9 mouse cellular contexts compared by ENCODE assay signal in genomic region chr7:117739706-117740105, GRCm38 (mm10).
DNase-seq lines count a peak whose midpoint lies in the region.
"Had no signal": no experiment of that assay in that cellular context is flagged by ENCODE, and none has a peak within 500 bp of the region (broad histone marks: within the 10 kb centered on the region; RNA-seq: fewer than 3 reads in every experiment).

No protein-coding gene starts in this region.

- peak; percentile 9 for DNase-seq in gastrocnemius, postnatal 25 days
- no peak for DNase-seq in gastrocnemius, postnatal 10 days
- DNase-seq in urinary bladder, postnatal 14 days (ENCODE audit: low spot score) = peak; percentile 25
- no peak for DNase-seq in urinary bladder, postnatal 4 days (ENCODE audit: low spot score in 2 of 2)
- DNase-seq in layer of hippocampus, adult 11-12 months (ENCODE audit: low spot score) = peak; percentile 41
- no peak for DNase-seq in thymus, postnatal 14 days
- DNase-seq in retina, postnatal 1 day = no peak
- DNase-seq in kidney, adult 8-10 months = no peak
- DNase-seq: cerebellum, adult 8-10 months had no signal

Comparison
In these comparisons a context has a peak if more than half of its experiments do, and no peak if none do; other contexts are left out.
1. DNase-seq: peak in gastrocnemius, postnatal 25 days (single experiment), urinary bladder, postnatal 14 days (single experiment) and layer of hippocampus, adult 11-12 months (single experiment); none in gastrocnemius, postnatal 10 days (single experiment), urinary bladder, postnatal 4 days (0 of 2), thymus, postnatal 14 days (single experiment), retina, postnatal 1 day (single experiment) and kidney, adult 8-10 months (0 of 2).